ENCODE assay signal across 15 mouse cellular contexts in genomic region chr7:3272206-3272605, GRCm38 (mm10).
DNase-seq lines count a peak whose midpoint lies in the region.
"Had no signal": no experiment of that assay in that cellular context is flagged by ENCODE, and none has a peak within 500 bp of the region (broad histone marks: within the 10 kb centered on the region; RNA-seq: fewer than 3 reads in every experiment).

No protein-coding gene starts in this region.

- peak; percentile 64 for DNase-seq in CD4-positive helper T cell, adult 2 months (ENCODE audit: low read depth, low spot score)
- DNase-seq in CD8-positive naive resting alpha-beta T cell, adult 2 months (ENCODE audit: low read depth in 2 of 2, low spot score in 2 of 2), result peak; percentile 15 to 20
- peak; percentile 43 for DNase-seq in naive thymus-derived CD4-positive, alpha-beta T cell, adult 2 months (ENCODE audit: low read depth)
- DNase-seq in thymus, postnatal 25 days, result peak; percentile 39
- no peak for DNase-seq in kidney, postnatal 25 days
- no peak for DNase-seq in ovary, postnatal 14 days (ENCODE audit: low spot score)
- DNase-seq in frontal cortex, postnatal 36 days (ENCODE audit: low spot score in 2 of 2), result no peak
- DNase-seq: adrenal gland, adult 8-10 months; cerebellum, adult 11-12 months; cerebellum, adult 9-10 months; cerebellum, postnatal 25 days; forebrain, postnatal 0 days; gastrocnemius, adult 2 months; gastrocnemius, postnatal 25 days; heart, postnatal 36 days had no signal

Comparison
In these comparisons a context has a peak if more than half of its experiments do, and no peak if none do; other contexts are left out.
1. DNase-seq: peak in CD4-positive helper T cell, adult 2 months (single experiment), CD8-positive naive resting alpha-beta T cell, adult 2 months (2 of 2), naive thymus-derived CD4-positive, alpha-beta T cell, adult 2 months (single experiment) and thymus, postnatal 25 days (single experiment); none in kidney, postnatal 25 days (0 of 2), ovary, postnatal 14 days (single experiment) and frontal cortex, postnatal 36 days (0 of 2).